Mouse (Mus musculus): ENCODE results near the gene Mief1. TPM values are rescaled to one million over a fixed set of nuclear protein-coding genes. Genes with fewer than 3 reads are reported as not detected.

Gene Mief1
- 42.3 and 48.6 TPM in 2 replicates for total RNA-seq (2021)
- long read RNA-seq, experiment 1, full-length matches to known transcripts = 7 of 25 reads
- long read RNA-seq, experiment 1, partial matches to known transcripts = 13 of 25 reads
- long read RNA-seq, experiment 1, other reads (novel, unspliced or antisense) = 5 of 25 reads
- long read RNA-seq, experiment 2, full-length matches to known transcripts = 13 of 26 reads
- long read RNA-seq, experiment 2, partial matches to known transcripts = 2 of 26 reads
- long read RNA-seq, experiment 2, other reads (novel, unspliced or antisense) = 11 of 26 reads

DNA sequence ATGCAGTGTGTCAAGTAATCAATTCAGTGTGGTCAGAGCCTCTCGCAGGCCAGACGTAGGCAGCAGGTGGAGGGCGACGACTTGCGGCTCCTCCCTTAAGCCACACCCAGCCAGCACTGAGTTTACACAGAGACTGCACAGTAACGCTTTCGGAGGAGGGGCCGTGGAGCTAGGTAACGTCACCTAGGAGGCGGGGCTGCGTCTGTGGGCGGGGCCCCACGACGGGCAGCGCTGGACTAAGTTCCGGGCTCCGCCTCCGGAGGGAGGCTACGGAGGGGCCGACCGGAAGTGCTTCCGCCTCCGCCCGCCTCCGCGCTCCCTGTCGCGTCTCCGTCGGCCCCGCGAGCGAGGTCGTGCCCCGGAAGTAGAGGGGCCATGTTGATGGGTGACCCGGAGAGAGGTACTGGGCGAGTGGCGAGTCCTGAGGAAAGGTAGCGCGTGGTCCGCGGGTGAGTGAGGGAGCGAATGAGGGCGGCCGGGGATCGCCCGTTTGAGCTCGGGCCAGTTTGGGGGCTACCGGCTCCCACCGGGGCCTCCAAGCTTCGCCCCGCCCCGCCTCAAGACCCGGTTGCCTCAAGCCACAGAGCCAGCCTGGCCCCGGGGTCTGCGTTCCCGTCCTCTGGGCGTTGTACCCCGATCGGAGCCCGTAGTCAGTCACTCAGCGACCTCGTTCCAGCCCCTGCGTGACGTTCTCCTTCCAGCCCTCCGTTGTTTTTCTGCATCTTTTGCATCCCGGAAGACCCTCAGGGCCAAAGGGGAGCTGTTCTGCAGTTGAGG is at the start of gene Mief1:
Mief1 (plus strand) TSS at position 286 of the 777 bp plus-strand sequence.
- DNase-seq = peak; percentile 99

GRCm38 (mm10) chr15:80188927-80189326 is 44.9 kb upstream of the Mief1 start:
- no peak for DNase-seq

DNA sequence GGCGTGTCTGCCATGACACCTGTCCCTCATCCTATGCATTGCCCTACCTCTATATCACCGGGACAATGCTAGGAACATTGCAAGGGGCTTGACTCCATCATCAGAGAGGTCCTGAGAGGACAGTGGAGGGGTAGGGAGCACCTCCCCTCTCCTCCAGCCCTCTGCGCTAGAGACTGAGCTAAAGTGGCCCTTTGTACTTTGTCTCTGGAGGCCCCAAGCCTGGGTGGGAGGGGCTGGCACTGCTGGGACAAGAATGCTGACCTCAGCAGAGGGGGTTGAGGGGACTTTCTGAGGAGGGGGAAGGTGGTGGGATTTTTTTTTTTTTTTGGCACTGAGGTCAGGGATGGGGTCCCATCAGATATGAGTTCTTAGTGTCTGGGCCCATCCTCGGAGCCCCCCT is 43.7 kb upstream of the Mief1 start:
- no peak for DNase-seq

GRCm38 (mm10) chr15:80191585-80192245 is 42.1 kb upstream of the Mief1 start:
- no peak for DNase-seq

DNA sequence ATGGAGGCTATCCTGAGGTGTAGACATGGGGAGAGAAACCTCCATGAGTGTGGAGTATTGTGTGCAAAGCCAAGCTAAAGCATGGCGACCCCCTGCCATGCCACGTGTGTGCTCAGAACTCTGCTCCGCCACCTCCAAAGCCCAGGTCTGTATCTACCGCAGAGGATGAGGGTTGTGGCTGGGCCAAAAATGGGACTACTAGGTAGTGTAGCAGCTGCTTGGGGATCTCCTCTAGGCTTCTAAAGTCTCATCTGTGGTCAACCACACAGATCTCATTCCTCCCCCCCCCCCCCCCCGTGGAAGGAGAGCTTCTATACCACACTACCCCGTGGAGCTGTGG is 41.6 kb upstream of the Mief1 start:
- DNase-seq = no peak

DNA sequence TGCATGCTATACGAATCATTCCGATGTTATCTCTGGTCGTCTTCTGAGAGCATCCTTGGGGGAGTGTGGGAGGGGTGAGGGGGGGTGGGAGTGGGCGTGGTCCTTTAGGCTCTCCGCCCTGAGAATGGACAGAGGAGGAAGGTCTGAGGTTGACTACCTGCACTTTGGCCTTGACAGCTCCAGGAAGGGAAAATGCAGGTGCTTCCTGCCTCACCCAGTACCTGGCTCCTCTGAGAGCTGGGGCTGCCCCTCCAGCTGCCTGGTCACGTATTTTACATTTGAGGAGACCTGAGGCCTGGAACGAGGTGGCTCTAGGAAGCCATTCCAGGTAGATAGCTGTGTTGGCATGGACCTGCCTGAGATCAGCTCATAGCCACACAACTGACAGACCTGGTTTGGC is 41.0 kb upstream of the Mief1 start:
- DNase-seq = no peak

DNA sequence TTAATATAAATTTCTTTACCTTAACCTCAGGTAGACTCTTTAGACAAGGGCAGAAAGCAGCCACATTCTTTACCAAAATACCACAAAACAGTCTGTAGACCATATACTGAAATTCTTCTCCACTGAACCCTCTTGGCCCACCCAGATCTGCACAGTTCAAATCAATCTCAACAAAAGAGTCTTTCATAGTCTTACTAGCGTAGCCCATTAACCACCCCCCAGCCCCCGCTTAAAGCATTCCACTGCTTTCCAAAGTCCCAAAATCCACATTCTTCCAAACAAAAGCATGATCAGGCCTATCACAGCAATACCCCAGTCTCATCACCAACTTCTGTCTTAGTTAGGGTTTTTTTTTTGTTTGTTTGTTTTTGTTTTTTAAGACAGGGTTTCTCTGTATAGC is 34.3 kb upstream of the Mief1 start:
- no peak for DNase-seq

DNA sequence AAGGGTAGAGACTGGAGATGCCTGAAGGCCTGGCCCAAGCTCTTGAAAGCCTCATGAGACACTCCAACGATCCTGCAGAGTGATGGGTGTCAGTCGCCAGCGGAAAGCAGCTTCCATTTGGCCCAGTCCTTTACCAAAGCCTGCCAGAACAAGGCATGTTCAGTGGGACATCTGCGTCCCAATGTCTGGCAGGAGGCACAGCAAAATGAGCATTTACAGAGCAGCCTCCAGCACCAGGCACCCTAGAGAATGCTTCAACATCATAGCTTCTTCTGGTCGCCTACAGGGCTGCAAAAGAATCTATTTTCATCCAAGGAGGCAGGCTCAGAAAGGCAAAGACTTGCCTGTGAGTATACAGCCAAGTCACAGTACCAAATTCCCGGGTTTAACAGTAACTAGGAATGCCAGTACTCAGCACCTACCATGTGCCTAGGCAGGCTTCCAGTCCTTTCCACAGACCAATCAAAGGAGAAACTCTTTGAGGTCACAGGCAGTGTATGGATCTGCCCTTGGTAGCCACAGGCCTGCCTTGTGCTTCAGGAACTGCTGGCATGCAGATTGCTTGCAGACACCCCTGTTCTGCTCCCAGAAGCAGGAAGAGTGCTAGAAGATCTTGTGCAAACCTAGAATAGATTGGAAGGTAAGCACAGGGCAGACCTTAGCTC is 31.6 kb upstream of the Mief1 start:
- no peak for DNase-seq

DNA sequence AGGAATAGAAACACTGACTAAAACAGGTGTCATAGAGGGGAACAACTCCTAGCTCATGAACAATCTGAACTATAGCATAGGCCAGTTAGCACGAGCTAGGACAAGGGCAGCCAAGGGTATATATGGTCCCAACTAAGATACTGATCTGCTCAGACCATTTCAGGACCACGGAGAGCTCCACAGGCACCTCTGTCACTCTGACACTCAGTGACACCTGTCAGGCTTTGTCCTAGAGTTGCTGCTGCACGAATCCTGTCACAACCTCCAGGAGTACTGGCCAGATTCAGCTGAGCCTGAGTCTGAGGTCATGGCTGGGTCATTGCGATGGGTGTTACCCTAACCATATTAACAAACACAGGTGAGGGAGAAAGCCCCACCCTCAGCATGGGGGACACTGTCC is 30.4 kb upstream of the Mief1 start:
- DNase-seq = peak; percentile 60

GRCm38 (mm10) chr15:80206057-80206565 is 27.7 kb upstream of the Mief1 start:
- DNase-seq = no peak

DNA sequence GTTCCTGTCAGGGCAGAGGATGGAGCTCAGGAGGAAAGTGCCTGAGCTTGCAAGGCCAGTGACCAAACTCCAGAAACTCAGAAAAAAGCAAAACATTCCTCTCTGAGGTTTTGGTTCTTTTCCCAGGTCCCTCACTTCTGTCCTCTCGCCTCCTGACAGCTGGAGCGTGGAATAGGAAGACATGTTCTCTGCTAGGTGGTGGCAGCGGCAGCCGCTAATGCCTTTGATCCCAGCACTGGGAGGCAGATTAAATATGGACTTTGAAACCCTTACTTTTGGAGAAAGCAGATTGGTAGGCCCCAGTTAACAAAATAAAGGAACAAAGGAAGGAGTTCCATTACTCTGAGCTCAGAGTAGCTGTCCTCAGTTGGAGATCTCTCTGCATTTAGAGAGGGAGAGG is 25.4 kb upstream of the Mief1 start:
- DNase-seq = no peak

GRCm38 (mm10) chr15:80213688-80214087 is 20.1 kb upstream of the Mief1 start:
- DNase-seq = no peak

- peak; percentile 64 for DNase-seq
Measured at GRCm38 (mm10) chr15:80215716-80216479, 17.9 kb upstream of the Mief1 start.

DNA sequence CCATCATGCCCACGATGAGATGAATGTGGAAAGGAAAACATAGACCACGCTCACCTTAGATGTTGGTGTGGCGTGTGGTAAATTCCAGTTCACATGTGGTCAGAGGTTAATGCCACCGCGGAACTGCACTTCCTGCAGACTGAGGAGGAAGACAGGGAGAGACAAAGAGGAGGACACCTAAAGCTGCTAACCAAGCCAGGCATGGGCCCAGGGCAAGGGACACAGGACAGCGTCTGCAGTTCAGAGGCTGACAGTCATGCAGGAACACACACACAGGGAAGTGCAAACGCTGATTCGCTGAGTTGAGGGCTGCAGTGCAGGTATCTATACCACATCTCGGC is 17.4 kb upstream of the Mief1 start:
- no peak for DNase-seq

DNA sequence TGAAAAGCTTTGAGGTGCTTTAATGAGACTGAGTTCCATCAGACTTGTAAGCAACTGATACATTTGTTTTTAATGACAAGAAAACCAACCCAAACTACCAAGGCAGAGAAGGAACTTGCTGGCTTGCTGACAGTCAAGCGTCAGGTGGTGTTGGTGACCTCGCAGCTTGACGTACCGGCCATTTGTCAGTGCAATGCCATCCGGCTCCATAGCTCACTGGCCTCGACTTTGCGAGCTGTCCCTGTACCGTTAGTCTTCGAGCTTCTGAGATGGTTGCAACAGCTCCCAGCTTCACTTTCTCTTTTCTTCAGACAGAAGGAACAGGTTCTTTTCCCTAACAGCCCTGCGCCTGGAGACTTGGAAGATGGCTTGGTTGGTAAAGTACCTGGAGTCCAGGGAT is 16.3 kb upstream of the Mief1 start:
- peak; percentile 59 for DNase-seq

DNA sequence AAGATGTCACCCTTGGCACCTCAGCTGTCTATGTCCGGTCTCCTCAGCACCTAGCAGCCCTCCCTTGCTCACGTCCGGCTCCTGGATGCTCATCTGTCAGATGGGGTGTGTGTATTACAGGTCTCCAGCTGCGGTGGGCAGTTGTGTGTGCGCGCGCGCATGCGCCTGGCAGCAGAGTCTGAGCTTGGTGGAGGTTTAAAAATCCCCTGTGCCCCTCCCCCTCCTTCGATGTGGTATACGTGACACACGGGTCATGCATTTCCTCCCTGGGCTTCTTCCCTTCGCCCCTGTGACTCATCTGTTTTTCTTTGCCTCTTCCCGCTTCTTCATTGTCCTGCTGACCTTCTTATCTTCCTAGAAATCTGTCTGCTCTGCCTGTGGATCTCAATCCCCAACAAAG is 14.6 kb upstream of the Mief1 start:
- DNase-seq = peak; percentile 54

DNA sequence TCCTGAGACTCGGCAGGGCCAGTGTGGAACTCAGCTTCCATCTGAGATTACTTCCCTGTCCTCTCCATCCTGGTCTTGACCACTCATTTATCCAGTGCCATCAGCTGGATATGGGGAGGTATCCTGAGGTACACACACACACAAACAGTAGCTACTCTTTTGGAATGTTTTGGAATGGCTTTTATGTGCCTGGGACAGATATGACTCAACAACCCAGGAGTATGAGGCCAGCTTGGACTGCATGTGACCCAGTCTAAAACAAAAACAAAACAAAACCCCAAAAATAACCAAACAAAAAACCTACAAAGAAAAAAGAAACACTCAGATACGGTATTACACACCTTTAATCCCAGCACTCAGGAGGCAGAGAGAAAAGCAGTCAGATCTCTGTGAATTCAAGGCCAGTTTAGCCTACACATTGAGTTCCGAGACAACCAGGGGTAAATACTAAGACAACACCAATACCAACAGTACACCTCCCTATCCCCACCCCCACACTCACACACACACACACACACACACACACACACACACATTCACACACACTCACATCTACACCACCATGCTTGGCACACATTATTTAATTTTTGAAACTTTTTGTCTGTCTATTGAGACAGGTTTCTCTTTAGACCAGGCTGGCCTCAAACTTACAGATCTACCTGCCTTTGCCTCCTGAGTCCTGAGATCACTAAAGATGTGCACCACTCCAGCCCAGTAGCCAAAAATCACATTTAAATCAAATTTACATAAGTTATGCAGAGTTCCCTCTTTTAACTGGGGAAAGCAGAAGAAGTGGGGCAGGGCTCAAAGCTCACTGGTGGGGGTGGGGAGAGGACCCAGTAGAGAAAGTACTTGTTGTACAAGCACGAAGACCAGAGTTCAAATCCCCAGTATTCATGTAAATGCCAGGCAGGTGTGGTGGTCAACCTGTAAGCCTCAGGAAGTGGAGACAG is 13.8 kb upstream of the Mief1 start:
- DNase-seq = no peak

- DNase-seq = no peak
Measured at GRCm38 (mm10) chr15:80221031-80221430, 12.8 kb upstream of the Mief1 start.

DNA sequence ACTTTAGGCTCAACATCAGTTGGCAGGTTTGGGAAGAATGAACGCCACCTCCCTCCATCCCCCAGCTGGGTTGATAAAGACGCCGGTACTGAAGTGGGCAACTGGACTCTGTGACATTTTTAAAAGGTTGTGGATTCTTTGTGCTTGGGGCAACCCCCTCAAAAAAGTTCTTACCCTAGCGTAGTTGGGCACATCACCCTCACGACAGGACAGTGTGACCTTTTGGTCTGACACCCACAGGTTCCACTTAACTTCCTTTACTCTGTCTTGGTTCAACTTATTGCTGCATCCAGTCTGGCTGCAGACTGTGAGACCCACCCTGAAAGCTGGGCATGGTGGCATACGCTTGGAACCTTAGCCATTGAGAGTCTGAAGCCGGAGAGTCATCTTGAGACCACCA is 10.1 kb upstream of the Mief1 start:
- no peak for DNase-seq

DNA sequence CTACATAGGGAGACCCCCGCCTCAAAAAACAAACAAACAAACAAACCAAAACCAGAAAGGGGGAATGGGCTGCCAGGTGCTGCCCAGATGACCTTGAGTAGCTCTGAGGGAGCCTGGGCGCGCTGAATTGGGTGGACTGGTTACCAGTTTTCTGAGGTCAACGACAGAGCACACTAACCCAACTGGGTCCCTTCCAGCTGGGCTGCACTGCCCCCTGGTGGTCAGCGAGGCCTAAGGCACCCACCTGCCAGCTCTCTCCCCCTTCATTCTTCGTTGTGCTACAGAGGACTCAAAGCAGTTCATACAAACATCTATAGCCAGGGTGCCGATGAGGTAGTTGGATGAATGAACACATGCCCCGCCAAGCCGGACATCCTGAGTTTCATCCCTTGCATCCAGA is 8.6 kb upstream of the Mief1 start:
- DNase-seq = peak; percentile 95

- peak; percentile 73 for DNase-seq
Measured at GRCm38 (mm10) chr15:80225796-80226195, 8.0 kb upstream of the Mief1 start.

Measured in adrenal gland, postnatal 14 days (tissue).